Mouse (Mus musculus) spleen, adult 2 months (tissue): ENCODE measurements around the gene Mtss1l. TPM values are rescaled to one million over a fixed set of nuclear protein-coding genes. Genes with fewer than 3 reads are reported as not detected.

ENCODE experiments used
- DNase-seq, 2 experiments: peaks; one replicate each; pipeline versions ENCODE4 v3.0.0 to v3.0.0-alpha.2; 2012 to 2021; ENCODE audit warnings: low spot score in 2 of 2, low read depth in 1 of 2
- H3K27ac ChIP-seq: fragments of 200-500 bp; 2 replicates; pipeline ENCODE4 v1.5.1; 2012; ENCODE audit warnings: low read length, inconsistent platforms; ENCODE audit not compliant: insufficient read depth
- H3K27me3 ChIP-seq: fragments of 200-500 bp; 2 replicates; pipeline ENCODE4 v1.6.1; 2012; ENCODE audit warnings: mild to moderate bottlenecking, moderate library complexity, low read length, inconsistent platforms; ENCODE audit not compliant: control insufficient read depth, insufficient read depth
- H3K36me3 ChIP-seq: fragments of 200-500 bp; 2 replicates; pipeline ENCODE4 v1.6.1; 2012; ENCODE audit warnings: mild to moderate bottlenecking, low read length, inconsistent platforms; ENCODE audit not compliant: control insufficient read depth, insufficient read depth
- H3K4me1 ChIP-seq: fragments of 200-500 bp; 2 replicates; pipeline ENCODE4 v1.6.1; 2011; ENCODE audit warnings: inconsistent platforms; ENCODE audit not compliant: control insufficient read depth, insufficient read depth, insufficient read length
- H3K4me3 ChIP-seq: fragments of 200-500 bp; 2 replicates; pipeline ENCODE4 v1.5.1; 2011; ENCODE audit warnings: mild to moderate bottlenecking, inconsistent platforms; ENCODE audit not compliant: insufficient read depth, insufficient read length; ENCODE audit errors: extremely low read depth
- CTCF ChIP-seq: fragments of 200-500 bp; IDR thresholded peaks from 2 replicates; pipeline ENCODE4 v1.5.1; 2011; ENCODE audit warnings: mild to moderate bottlenecking, inconsistent platforms; ENCODE audit not compliant: insufficient read depth, insufficient read length, insufficient replicate concordance; ENCODE audit errors: extremely low read depth
- POLR2A ChIP-seq: fragments of 200-500 bp; IDR thresholded peaks from 2 replicates; pipeline ENCODE4 v1.6.1; 2011; ENCODE audit warnings: low read depth, low read length, inconsistent platforms
- WGBS: fragments of 180-500 bp; shearing (Covaris S2); methylation state at CpG from one replicate; pipeline ENCODE4 v1.1.7; 2018; 5-methylcytosine and 5-hydroxymethylcytosine counted together
- polyA plus RNA-seq: library from polyadenylated mRNA; depleted of rRNA; stranded (reverse); fragments of >200 nt; gene quantifications from 2 replicates; pipeline ENCODE4 v1.2.3, GENCODE M21; 2012

The Mtss1l gene
- polyA plus RNA-seq, 1 experiment, result 34.8 TPM

DNA sequence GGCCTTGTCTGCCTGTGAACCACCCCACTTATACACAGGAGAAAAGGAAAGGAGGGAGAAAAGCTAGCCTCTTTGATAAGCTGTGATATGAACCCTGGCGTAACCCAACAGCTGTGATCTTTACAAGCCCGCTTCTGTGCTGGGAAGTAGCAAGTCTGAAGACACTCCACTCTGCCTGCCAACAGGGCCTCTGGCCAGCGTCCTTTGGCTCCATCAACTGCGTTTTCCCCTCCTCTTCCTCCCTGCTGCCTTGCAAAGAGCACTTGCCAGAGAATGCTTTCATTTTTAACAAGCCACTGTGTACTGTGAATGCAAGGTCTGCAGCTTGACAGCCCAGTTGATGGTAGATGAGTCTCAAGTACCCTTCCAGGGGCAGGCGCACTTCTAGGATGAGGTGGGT is 33.5 kb upstream of the Mtss1l start:
- no peak for TF ChIP-seq CTCF
- TF ChIP-seq POLR2A, result no peak
- WGBS, result 88% methylated on average over 5 of the region's 5 CpGs
- H3K4me3 ChIP-seq, result no peak overlapping the region
- no peak for DNase-seq
- no peaks in the 10 kb centered on the region for H3K4me1 ChIP-seq
- H3K36me3 ChIP-seq, result peaks cover 17% of the 10 kb centered on the region
- H3K27me3 ChIP-seq, result no peaks in the 10 kb centered on the region
- no peak overlapping the region for H3K27ac ChIP-seq

GRCm38 (mm10) chr8:110689961-110690360 is 31.3 kb upstream of the Mtss1l start:
- H3K4me3 ChIP-seq, result no peak overlapping the region
- DNase-seq, result no peak
- 93% methylated on average over 9 of the region's 9 CpGs for WGBS
- H3K27ac ChIP-seq, result no peak overlapping the region
- H3K27me3 ChIP-seq, result no peaks in the 10 kb centered on the region
- TF ChIP-seq POLR2A, result no peak
- TF ChIP-seq CTCF, result no peak
- H3K36me3 ChIP-seq, result peaks cover 3% of the 10 kb centered on the region
- no peaks in the 10 kb centered on the region for H3K4me1 ChIP-seq

GRCm38 (mm10) chr8:110694226-110694625 is 27.1 kb upstream of the Mtss1l start:
- Histone ChIP-seq H3K27me3 (no peaks in the 10 kb centered on the region), H3K27ac (no peak overlapping the region), H3K4me1 (no peaks in the 10 kb centered on the region), H3K4me3 (no peak overlapping the region), H3K36me3 (peaks cover 4% of the 10 kb centered on the region; the same call in 1 of the 2 replicates)
- 94% methylated on average over 5 of the region's 5 CpGs for WGBS
- no peak for DNase-seq
- TF ChIP-seq POLR2A, result no peak
- TF ChIP-seq CTCF, result no peak

DNA sequence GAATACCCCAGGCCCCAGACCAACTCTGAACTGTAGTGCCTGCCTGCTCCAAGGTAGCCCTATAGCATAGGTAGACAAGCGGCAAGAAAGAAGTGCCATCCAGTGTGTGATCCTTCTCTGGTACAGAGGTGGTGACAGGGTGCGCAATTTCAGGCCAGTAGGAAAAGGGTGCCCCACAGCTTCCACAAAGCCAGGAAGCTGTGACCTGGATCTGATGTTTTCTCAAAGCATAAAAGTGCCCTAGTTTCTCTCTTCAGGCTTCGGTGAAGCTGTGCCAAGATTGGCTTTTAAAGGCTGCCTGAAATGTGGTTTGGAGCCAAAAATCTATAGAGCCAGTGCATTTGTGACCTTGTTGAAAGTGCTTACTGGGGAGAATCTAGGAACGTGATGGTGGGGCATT is 26.4 kb upstream of the Mtss1l start:
- H3K27ac ChIP-seq, result no peak overlapping the region
- peaks cover 4% of the 10 kb centered on the region; the same call in 1 of the 2 replicates for H3K36me3 ChIP-seq
- no peak overlapping the region for H3K4me3 ChIP-seq
- TF ChIP-seq CTCF, result no peak
- TF ChIP-seq POLR2A, result no peak
- WGBS, result 91% methylated on average over 4 of the region's 4 CpGs
- no peak for DNase-seq
- H3K4me1 ChIP-seq, result no peaks in the 10 kb centered on the region
- H3K27me3 ChIP-seq, result no peaks in the 10 kb centered on the region

- TF ChIP-seq POLR2A, result no peak
- no peak for TF ChIP-seq CTCF
- WGBS, result 91% methylated on average over 5 of the region's 5 CpGs
- Histone ChIP-seq H3K36me3 (peaks cover 4% of the 10 kb centered on the region; the same call in 1 of the 2 replicates), H3K27me3 (no peaks in the 10 kb centered on the region), H3K27ac (no peak overlapping the region), H3K4me1 (no peaks in the 10 kb centered on the region), H3K4me3 (no peak overlapping the region)
- DNase-seq, result no peak
Measured at GRCm38 (mm10) chr8:110695431-110695830, 25.8 kb upstream of the Mtss1l start.

GRCm38 (mm10) chr8:110696051-110696450 is 25.2 kb upstream of the Mtss1l start:
- no peak for TF ChIP-seq POLR2A
- WGBS, result 86% methylated on average over 4 of the region's 4 CpGs
- H3K27me3 ChIP-seq, result no peaks in the 10 kb centered on the region
- no peak overlapping the region for H3K27ac ChIP-seq
- H3K4me1 ChIP-seq, result no peaks in the 10 kb centered on the region
- H3K36me3 ChIP-seq, result peaks cover 2% of the 10 kb centered on the region; the same call in 1 of the 2 replicates
- DNase-seq, result no peak
- no peak overlapping the region for H3K4me3 ChIP-seq

GRCm38 (mm10) chr8:110697571-110697970 is 23.7 kb upstream of the Mtss1l start:
- peaks cover 2% of the 10 kb centered on the region; the same call in 1 of the 2 replicates for H3K36me3 ChIP-seq
- H3K4me3 ChIP-seq, result no peak overlapping the region
- TF ChIP-seq CTCF, result no peak
- no peak for TF ChIP-seq POLR2A
- WGBS, result 89% methylated on average over 5 of the region's 5 CpGs
- no peak for DNase-seq
- H3K27me3 ChIP-seq, result no peaks in the 10 kb centered on the region
- no peaks in the 10 kb centered on the region for H3K4me1 ChIP-seq
- no peak overlapping the region for H3K27ac ChIP-seq

GRCm38 (mm10) chr8:110698098-110698497 is 23.2 kb upstream of the Mtss1l start:
- TF ChIP-seq CTCF (no peak), POLR2A (no peak)
- WGBS, result 57% methylated on average over 1 of the region's 1 CpGs

More at GRCm38 (mm10) chr8:110698098-110698497, 23.2 kb upstream of the Mtss1l start:
- no peaks in the 10 kb centered on the region for H3K4me1 ChIP-seq
- H3K27ac ChIP-seq, result no peak overlapping the region
- no peaks in the 10 kb centered on the region for H3K27me3 ChIP-seq
- H3K4me3 ChIP-seq, result no peak overlapping the region
- DNase-seq, result no peak
- peaks cover 2% of the 10 kb centered on the region; the same call in 1 of the 2 replicates for H3K36me3 ChIP-seq
